Mouse (Mus musculus): ENCODE data around the gene Ccnb2. TPM values are rescaled to one million over a fixed set of nuclear protein-coding genes. Genes with fewer than 3 reads are reported as not detected.
A peak's percentile ranks its signal among the peaks of the same experiment; 100 is the strongest.

Gene Ccnb2
- polyA plus RNA-seq, 1 experiment from 2014 or later: 255 TPM

DNA sequence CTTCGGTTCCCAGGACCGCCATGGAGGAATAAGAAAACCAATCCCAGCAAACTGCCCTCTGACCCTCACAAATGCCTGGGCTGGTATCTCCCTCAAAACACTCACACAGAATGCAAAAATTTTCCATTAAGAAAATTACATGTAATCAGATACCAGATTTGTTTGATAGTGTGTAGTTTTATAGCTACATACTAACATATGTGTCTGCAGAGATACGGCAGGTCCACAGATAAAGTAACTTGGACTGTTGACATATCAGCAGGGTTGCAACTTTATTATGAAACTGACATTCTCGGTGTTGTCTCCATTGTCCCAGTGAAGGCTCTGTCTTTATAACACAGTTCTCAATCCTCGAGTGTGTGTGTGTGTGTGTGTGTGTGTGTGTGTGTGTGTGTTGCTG, 30.3 kb downstream of the Ccnb2 start:
- Histone ChIP-seq H3K27ac (replicated peaks; ENCODE audit: low read depth, low read length) (no peak overlapping the region), H3K4me1 (ENCODE audit: control insufficient read depth, insufficient read depth, low read length) (no peaks in the 10 kb centered on the region), H3K36me3 (ENCODE audit: control insufficient read depth, insufficient read depth, low read length) (no peaks in the 10 kb centered on the region), H3K4me3 (ENCODE audit: low read depth, low read length) (no peak overlapping the region), H3K9ac (ENCODE audit: low read length) (no peak overlapping the region), H3K9me3 (ENCODE audit: control insufficient read depth, low read length) (no peaks in the 10 kb centered on the region), H3K4me2 (ENCODE audit: low read depth, severe bottlenecking) (no peak overlapping the region), H3K27me3 (ENCODE audit: control insufficient read depth, insufficient read depth, low read length) (no peaks in the 10 kb centered on the region)
- 90% methylated on average over 5 of the region's 5 CpGs for WGBS
- no peak for DNase-seq (ENCODE audit: low spot score)
- no peak for ATAC-seq (ENCODE audit: insufficient number of reproducible peaks, low FRiP score, low TSS enrichment, low read depth)

DNA sequence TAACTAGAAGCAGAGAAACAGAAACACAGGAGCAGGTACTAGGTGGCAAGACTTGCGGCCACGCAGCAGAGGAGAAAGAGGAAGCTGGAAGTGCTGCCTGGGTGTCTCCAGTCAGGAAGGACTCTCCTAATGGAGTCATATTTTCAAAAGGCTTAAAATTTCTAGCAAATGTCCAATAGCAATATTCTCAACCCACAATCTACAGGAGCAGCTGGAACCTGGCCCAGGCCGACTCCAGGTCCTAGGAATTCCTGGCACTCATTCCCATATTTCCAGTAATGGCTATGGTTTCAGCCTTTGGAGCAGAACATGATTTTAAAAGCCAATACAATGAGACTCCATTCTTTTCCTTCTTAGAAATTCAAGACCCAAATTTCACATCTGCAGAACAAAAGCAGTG, 31.8 kb downstream of the Ccnb2 start:
- DNase-seq (ENCODE audit: low spot score) (no peak), ATAC-seq (ENCODE audit: insufficient number of reproducible peaks, low FRiP score, low TSS enrichment, low read depth) (no peak)
- H3K27ac ChIP-seq (replicated peaks; ENCODE audit: low read depth, low read length): no peak overlapping the region
- no peaks in the 10 kb centered on the region for H3K9me3 ChIP-seq (ENCODE audit: control insufficient read depth, low read length)
- H3K4me2 ChIP-seq (ENCODE audit: low read depth, severe bottlenecking): no peak overlapping the region
- no peak overlapping the region for H3K4me3 ChIP-seq (ENCODE audit: low read depth, low read length)
- no peaks in the 10 kb centered on the region for H3K36me3 ChIP-seq (ENCODE audit: control insufficient read depth, insufficient read depth, low read length)
- 91% methylated on average over 3 of the region's 3 CpGs for WGBS
- H3K4me1 ChIP-seq (ENCODE audit: control insufficient read depth, insufficient read depth, low read length): no peaks in the 10 kb centered on the region
- no peak overlapping the region for H3K9ac ChIP-seq (ENCODE audit: low read length)
- H3K27me3 ChIP-seq (ENCODE audit: control insufficient read depth, insufficient read depth, low read length): no peaks in the 10 kb centered on the region

GRCm38 (mm10) chr9:70387410-70388119, 33.8 kb downstream of the Ccnb2 start:
- H3K27ac ChIP-seq (replicated peaks; ENCODE audit: low read depth, low read length): no peak overlapping the region
- WGBS: 93% methylated on average over 4 of the region's 4 CpGs
- H3K9ac ChIP-seq (ENCODE audit: low read length): no peak overlapping the region
- no peaks in the 10 kb centered on the region for H3K9me3 ChIP-seq (ENCODE audit: control insufficient read depth, low read length)
- H3K36me3 ChIP-seq (ENCODE audit: control insufficient read depth, insufficient read depth, low read length): no peaks in the 10 kb centered on the region
- H3K4me1 ChIP-seq (ENCODE audit: control insufficient read depth, insufficient read depth, low read length): no peaks in the 10 kb centered on the region
- DNase-seq (ENCODE audit: low spot score) (no peak), ATAC-seq (ENCODE audit: insufficient number of reproducible peaks, low FRiP score, low TSS enrichment, low read depth) (no peak)
- H3K27me3 ChIP-seq (ENCODE audit: control insufficient read depth, insufficient read depth, low read length): no peaks in the 10 kb centered on the region
- H3K4me2 ChIP-seq (ENCODE audit: low read depth, severe bottlenecking): no peak overlapping the region
- no peak overlapping the region for H3K4me3 ChIP-seq (ENCODE audit: low read depth, low read length)

- Histone ChIP-seq H3K27ac (replicated peaks; ENCODE audit: low read depth, low read length) (no peak overlapping the region), H3K9me3 (ENCODE audit: control insufficient read depth, low read length) (no peaks in the 10 kb centered on the region)
- no peak for ATAC-seq (ENCODE audit: insufficient number of reproducible peaks, low FRiP score, low TSS enrichment, low read depth)
These were observed 36.2 kb downstream of the Ccnb2 start for GRCm38 (mm10) chr9:70384958-70385728.

DNA sequence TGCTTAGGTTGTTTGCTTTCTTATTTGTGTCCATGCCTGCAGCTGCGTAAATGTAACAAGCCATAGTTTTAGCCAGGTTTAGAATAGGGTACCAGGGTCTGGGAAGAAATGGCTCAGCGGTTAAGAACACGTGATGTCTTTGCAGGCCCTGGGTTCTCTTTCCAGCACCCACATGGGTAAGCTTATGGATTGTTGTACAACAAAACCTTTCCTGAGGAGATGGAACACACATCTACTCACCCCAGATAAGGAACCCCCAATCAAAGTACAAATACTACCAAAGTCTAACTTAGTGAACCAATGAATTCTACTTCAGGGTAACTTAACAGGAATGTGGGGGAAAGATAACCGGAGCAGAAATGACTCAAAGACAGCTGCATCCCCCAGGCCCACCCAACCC, 36.9 kb downstream of the Ccnb2 start:
- H3K9ac ChIP-seq (ENCODE audit: low read length): no peak overlapping the region
- no peak overlapping the region for H3K4me2 ChIP-seq (ENCODE audit: low read depth, severe bottlenecking)
- H3K36me3 ChIP-seq (ENCODE audit: control insufficient read depth, insufficient read depth, low read length): peaks cover 2% of the 10 kb centered on the region; the same call in 1 of the 2 replicates
- H3K27ac ChIP-seq (replicated peaks; ENCODE audit: low read depth, low read length): no peak overlapping the region
- no peaks in the 10 kb centered on the region for H3K4me1 ChIP-seq (ENCODE audit: control insufficient read depth, insufficient read depth, low read length)
- no peak for DNase-seq (ENCODE audit: low spot score)
- ATAC-seq (ENCODE audit: insufficient number of reproducible peaks, low FRiP score, low TSS enrichment, low read depth): no peak
- H3K4me3 ChIP-seq (ENCODE audit: low read depth, low read length): no peak overlapping the region
- no peaks in the 10 kb centered on the region for H3K27me3 ChIP-seq (ENCODE audit: control insufficient read depth, insufficient read depth, low read length)
- WGBS: 97% methylated on average over 4 of the region's 4 CpGs
- H3K9me3 ChIP-seq (ENCODE audit: control insufficient read depth, low read length): no peaks in the 10 kb centered on the region

More at GRCm38 (mm10) chr9:70384958-70385728, 36.2 kb downstream of the Ccnb2 start:
- 89% methylated on average over 18 of the region's 18 CpGs for WGBS
- Histone ChIP-seq H3K27me3 (ENCODE audit: control insufficient read depth, insufficient read depth, low read length) (no peaks in the 10 kb centered on the region), H3K4me3 (ENCODE audit: low read depth, low read length) (no peak overlapping the region), H3K36me3 (ENCODE audit: control insufficient read depth, insufficient read depth, low read length) (peaks cover 2% of the 10 kb centered on the region; the same call in 1 of the 2 replicates), H3K4me1 (ENCODE audit: control insufficient read depth, insufficient read depth, low read length) (no peaks in the 10 kb centered on the region), H3K9ac (ENCODE audit: low read length) (no peak overlapping the region), H3K4me2 (ENCODE audit: low read depth, severe bottlenecking) (no peak overlapping the region)
- DNase-seq (ENCODE audit: low spot score): no peak

DNA sequence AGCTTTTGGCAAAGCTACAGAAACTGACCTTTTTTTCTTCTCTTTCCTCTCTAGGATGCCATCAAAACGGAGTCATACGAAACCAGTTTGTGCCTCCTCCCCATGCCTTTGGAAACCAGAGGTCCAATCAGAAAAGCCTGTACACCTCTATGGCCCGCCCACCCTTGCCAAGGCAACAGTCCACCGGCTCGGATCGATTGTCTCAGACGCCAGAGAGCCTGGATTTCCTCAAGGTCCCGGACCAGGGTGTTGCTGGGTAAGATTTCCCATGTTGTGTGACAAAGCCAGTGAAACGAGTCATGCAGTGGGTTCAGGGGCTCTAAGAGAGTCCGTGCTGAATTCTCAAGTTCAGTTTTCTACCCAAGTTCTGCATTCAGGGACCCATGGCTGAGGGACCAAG, 37.6 kb downstream of the Ccnb2 start:
- H3K9me3 ChIP-seq (ENCODE audit: control insufficient read depth, low read length): no peaks in the 10 kb centered on the region
- 74% methylated on average over 10 of the region's 10 CpGs for WGBS
- ATAC-seq (ENCODE audit: insufficient number of reproducible peaks, low FRiP score, low TSS enrichment, low read depth) (no peak), DNase-seq (ENCODE audit: low spot score) (no peak)
- no peak overlapping the region for H3K4me2 ChIP-seq (ENCODE audit: low read depth, severe bottlenecking)
- H3K27ac ChIP-seq (replicated peaks; ENCODE audit: low read depth, low read length): no peak overlapping the region
- H3K27me3 ChIP-seq (ENCODE audit: control insufficient read depth, insufficient read depth, low read length): no peaks in the 10 kb centered on the region
- no peak overlapping the region for H3K9ac ChIP-seq (ENCODE audit: low read length)
- peaks cover 2% of the 10 kb centered on the region; the same call in 1 of the 2 replicates for H3K36me3 ChIP-seq (ENCODE audit: control insufficient read depth, insufficient read depth, low read length)
- no peak overlapping the region for H3K4me3 ChIP-seq (ENCODE audit: low read depth, low read length)
- H3K4me1 ChIP-seq (ENCODE audit: control insufficient read depth, insufficient read depth, low read length): no peaks in the 10 kb centered on the region

DNA sequence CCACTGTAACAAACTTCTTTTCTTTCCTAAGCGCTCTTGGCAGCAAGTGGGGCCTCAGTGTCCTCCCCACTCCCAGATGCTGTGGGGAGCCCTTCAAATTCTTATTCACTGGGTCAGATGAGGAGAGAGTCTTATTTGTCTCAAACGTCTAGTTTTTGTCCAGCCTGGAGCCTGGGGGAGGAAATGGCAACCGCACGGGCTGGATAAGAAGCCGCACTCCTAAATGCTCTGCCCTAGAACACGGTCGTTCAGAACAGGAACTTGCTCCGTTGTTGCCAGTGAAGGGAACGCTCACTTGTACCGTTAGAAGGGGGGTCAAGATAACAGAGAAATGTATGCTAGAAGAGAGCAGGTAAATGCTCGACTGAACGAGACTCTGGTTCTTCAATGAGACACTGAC, 39.3 kb downstream of the Ccnb2 start:
- H3K36me3 ChIP-seq (ENCODE audit: control insufficient read depth, insufficient read depth, low read length): peaks cover 2% of the 10 kb centered on the region; the same call in 1 of the 2 replicates
- H3K9me3 ChIP-seq (ENCODE audit: control insufficient read depth, low read length): no peaks in the 10 kb centered on the region
- ATAC-seq (ENCODE audit: insufficient number of reproducible peaks, low FRiP score, low TSS enrichment, low read depth): no peak
- no peak overlapping the region for H3K27ac ChIP-seq (replicated peaks; ENCODE audit: low read depth, low read length)
- H3K27me3 ChIP-seq (ENCODE audit: control insufficient read depth, insufficient read depth, low read length): no peaks in the 10 kb centered on the region
- H3K4me1 ChIP-seq (ENCODE audit: control insufficient read depth, insufficient read depth, low read length): no peaks in the 10 kb centered on the region
- 85% methylated on average over 12 of the region's 12 CpGs for WGBS
- H3K9ac ChIP-seq (ENCODE audit: low read length): no peak overlapping the region
- no peak for DNase-seq (ENCODE audit: low spot score)
- H3K4me2 ChIP-seq (ENCODE audit: low read depth, severe bottlenecking): no peak overlapping the region
- no peak overlapping the region for H3K4me3 ChIP-seq (ENCODE audit: low read depth, low read length)

- H3K27ac ChIP-seq (replicated peaks; ENCODE audit: low read depth, low read length): no peak overlapping the region
- H3K9ac ChIP-seq (ENCODE audit: low read length): no peak overlapping the region
- no peak overlapping the region for H3K4me2 ChIP-seq (ENCODE audit: low read depth, severe bottlenecking)
- ATAC-seq (ENCODE audit: insufficient number of reproducible peaks, low FRiP score, low TSS enrichment, low read depth) (0 out of 2 replicates have a peak, but pooled peaks have one; percentile 17), DNase-seq (ENCODE audit: low spot score) (peak; percentile 44)
- peaks cover 2% of the 10 kb centered on the region; the same call in 1 of the 2 replicates for H3K36me3 ChIP-seq (ENCODE audit: control insufficient read depth, insufficient read depth, low read length)
- H3K9me3 ChIP-seq (ENCODE audit: control insufficient read depth, low read length): no peaks in the 10 kb centered on the region
- H3K4me3 ChIP-seq (ENCODE audit: low read depth, low read length): no peak overlapping the region
- no peaks in the 10 kb centered on the region for H3K27me3 ChIP-seq (ENCODE audit: control insufficient read depth, insufficient read depth, low read length)
- WGBS: 66% methylated on average over 7 of the region's 7 CpGs
- no peaks in the 10 kb centered on the region for H3K4me1 ChIP-seq (ENCODE audit: control insufficient read depth, insufficient read depth, low read length)
These were observed 41.6 kb downstream of the Ccnb2 start for GRCm38 (mm10) chr9:70379502-70380467.

Measured in limb, embryonic 11.5 days (tissue).